Mouse (Mus musculus) E14TG2a.4 (cell line): ENCODE data around the gene Cwf19l1.

Source experiments
- H3K27me3 ChIP-seq: 2 replicates; pipeline ENCODE4 v1.6.1; 2014; ENCODE audit warnings: low read length, control low read depth; ENCODE audit not compliant: insufficient read depth
- H3K36me3 ChIP-seq: 2 replicates; pipeline ENCODE4 v1.6.1; 2014; ENCODE audit warnings: low read length, control low read depth; ENCODE audit not compliant: insufficient read depth
- H3K4me1 ChIP-seq: replicated peaks from 2 replicates; pipeline ENCODE4 v1.6.1; 2014; ENCODE audit warnings: low read depth, low read length, control low read depth
- H3K4me3 ChIP-seq: replicated peaks from 2 replicates; pipeline ENCODE4 v1.5.1; 2014; ENCODE audit warnings: mild to moderate bottlenecking, low read length
- H3K9me3 ChIP-seq: 2 replicates; pipeline ENCODE4 v1.6.1; 2014; ENCODE audit warnings: low read length, control low read depth
- CTCF ChIP-seq: conservative IDR thresholded peaks from 2 replicates; pipeline ENCODE4 v1.5.1; 2014; ENCODE audit warnings: low read length
- NANOG ChIP-seq: IDR thresholded peaks from 2 replicates; pipeline ENCODE4 v1.6.1; 2014; ENCODE audit warnings: borderline replicate concordance, low read length, mixed read lengths
- POU5F1 ChIP-seq: IDR thresholded peaks from 2 replicates; pipeline ENCODE4 v1.6.1; 2014; ENCODE audit warnings: low read length, borderline replicate concordance

Cwf19l1 gene

GRCm38 (mm10) chr19:44148991-44149390 lies 13.3 kb upstream of the Cwf19l1 start:
- Histone ChIP-seq H3K4me1 (peaks cover 20% of the 10 kb centered on the region), H3K27me3 (peaks cover 23% of the 10 kb centered on the region), H3K36me3 (peaks cover 5% of the 10 kb centered on the region), H3K4me3 (no peak overlapping the region), H3K9me3 (no peaks in the 10 kb centered on the region)
- TF ChIP-seq NANOG (no peak), POU5F1 (no peak), CTCF (no peak)

DNA sequence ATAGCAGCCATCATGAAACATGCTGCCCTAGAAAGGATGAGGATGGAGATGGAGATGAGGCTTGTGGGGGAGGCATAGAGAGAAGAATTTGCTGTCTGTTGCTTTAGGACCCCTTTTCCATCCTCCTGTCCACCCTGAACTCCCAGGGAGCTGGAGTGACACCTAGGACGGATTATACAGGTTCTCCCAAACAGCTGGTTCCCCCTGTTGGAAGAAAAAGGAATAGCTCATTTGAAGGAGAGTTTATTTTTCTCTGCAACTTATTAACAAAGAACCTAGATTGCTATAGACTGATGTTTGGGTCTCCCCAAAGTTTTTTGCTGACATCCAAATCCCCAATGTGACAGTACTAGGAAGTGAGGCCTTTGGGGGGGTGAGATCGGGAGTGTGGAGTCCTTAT lies 12.7 kb upstream of the Cwf19l1 start:
- no peak overlapping the region for H3K4me3 ChIP-seq
- peaks cover 23% of the 10 kb centered on the region for H3K27me3 ChIP-seq
- peaks cover 10% of the 10 kb centered on the region for H3K36me3 ChIP-seq
- H3K4me1 ChIP-seq, result peaks cover 14% of the 10 kb centered on the region
- H3K9me3 ChIP-seq, result no peaks in the 10 kb centered on the region
- TF ChIP-seq NANOG, result no peak
- peak; percentile 20; the same call in 1 of the 2 replicates for TF ChIP-seq CTCF

DNA sequence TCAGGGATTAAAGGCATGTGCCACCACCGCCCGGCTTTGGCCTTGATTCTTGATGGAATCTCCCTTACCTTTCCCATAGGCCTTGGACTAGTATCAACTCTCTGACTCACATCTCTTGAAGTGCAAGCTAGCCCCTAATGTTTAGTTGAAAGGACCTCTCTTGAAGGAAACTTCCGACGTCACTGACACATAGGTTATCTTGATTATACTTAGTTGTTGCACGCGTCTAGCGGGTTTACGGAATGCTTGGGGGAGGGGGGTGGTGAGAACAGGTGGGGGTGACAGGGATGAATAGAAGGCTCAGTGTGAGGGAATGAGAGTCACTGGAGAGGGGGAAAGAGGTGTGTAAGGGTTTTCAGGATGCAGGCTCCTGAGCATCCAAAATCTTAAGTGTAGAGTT lies 11.3 kb upstream of the Cwf19l1 start:
- no peaks in the 10 kb centered on the region for H3K9me3 ChIP-seq
- TF ChIP-seq CTCF (no peak), NANOG (no peak), POU5F1 (no peak)
- peaks cover 13% of the 10 kb centered on the region for H3K4me1 ChIP-seq
- peaks cover 24% of the 10 kb centered on the region for H3K36me3 ChIP-seq
- H3K27me3 ChIP-seq, result peaks cover 17% of the 10 kb centered on the region
- H3K4me3 ChIP-seq, result no peak overlapping the region

DNA sequence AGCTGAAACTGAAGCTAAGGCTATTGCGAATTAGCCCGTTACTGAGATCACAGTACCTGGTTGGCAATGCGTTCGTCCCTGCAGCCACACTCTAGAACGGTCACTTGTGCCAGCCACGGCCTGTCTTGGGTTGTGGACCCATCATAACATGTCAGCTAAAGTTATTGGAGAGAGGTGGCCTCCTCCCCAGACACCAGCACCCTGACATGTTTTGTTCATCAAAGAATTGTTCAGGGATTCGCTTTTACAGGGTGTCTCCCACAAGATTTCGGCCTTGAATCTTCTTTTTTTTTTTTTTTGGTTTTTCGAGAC lies 10.8 kb upstream of the Cwf19l1 start:
- Histone ChIP-seq H3K4me1 (peaks cover 13% of the 10 kb centered on the region), H3K4me3 (peak overlapping the region; percentile 86), H3K27me3 (peaks cover 15% of the 10 kb centered on the region; the same call in 1 of the 2 replicates), H3K36me3 (peaks cover 29% of the 10 kb centered on the region), H3K9me3 (no peaks in the 10 kb centered on the region)
- TF ChIP-seq NANOG (no peak), POU5F1 (no peak), CTCF (no peak)

- no peaks in the 10 kb centered on the region for H3K9me3 ChIP-seq
- H3K4me1 ChIP-seq, result peaks cover 13% of the 10 kb centered on the region
Measured at GRCm38 (mm10) chr19:44145702-44146567, 10.3 kb upstream of the Cwf19l1 start, which contains the start of gene Bloc1s2. Gene Bloc1s2 (minus strand): TSS chr19:44146446.

GRCm38 (mm10) chr19:44144366-44144765 lies 8.7 kb upstream of the Cwf19l1 start:
- TF ChIP-seq CTCF (no peak), NANOG (no peak), POU5F1 (no peak)
- H3K4me1 ChIP-seq, result peaks cover 13% of the 10 kb centered on the region

More at GRCm38 (mm10) chr19:44145702-44146567, 10.3 kb upstream of the Cwf19l1 start, which contains the start of gene Bloc1s2:
- TF ChIP-seq NANOG (no peak), POU5F1 (no peak), CTCF (no peak)
- Histone ChIP-seq H3K27me3 (peaks cover 15% of the 10 kb centered on the region; the same call in 1 of the 2 replicates), H3K4me3 (peak within 1 kb of the TSS; percentile 86), H3K36me3 (peaks cover 34% of the 10 kb centered on the region)

GRCm38 (mm10) chr19:44135960-44136485 lies 347 bp upstream of the Cwf19l1 start:
- Histone ChIP-seq H3K36me3 (peaks cover 55% of the 10 kb centered on the region), H3K27me3 (no peaks in the 10 kb centered on the region), H3K4me1 (peaks cover 17% of the 10 kb centered on the region), H3K9me3 (no peaks in the 10 kb centered on the region), H3K4me3 (peak overlapping the region; percentile 95)
- TF ChIP-seq POU5F1, result no peak

More at GRCm38 (mm10) chr19:44144366-44144765, 8.7 kb upstream of the Cwf19l1 start:
- Histone ChIP-seq H3K36me3 (peaks cover 48% of the 10 kb centered on the region), H3K9me3 (no peaks in the 10 kb centered on the region), H3K4me3 (no peak overlapping the region), H3K27me3 (peaks cover 8% of the 10 kb centered on the region; the same call in 1 of the 2 replicates)

GRCm38 (mm10) chr19:44132917-44133316 lies 2.8 kb downstream of the Cwf19l1 start:
- Histone ChIP-seq H3K4me1 (peaks cover 17% of the 10 kb centered on the region), H3K27me3 (no peaks in the 10 kb centered on the region), H3K9me3 (no peaks in the 10 kb centered on the region), H3K36me3 (peaks cover 56% of the 10 kb centered on the region), H3K4me3 (no peak overlapping the region)
- no peak for TF ChIP-seq POU5F1
- no peak for TF ChIP-seq NANOG
- no peak for TF ChIP-seq CTCF
